Mouse (Mus musculus) CH12.LX (cell line): ENCODE data around the gene Ears2. TPM values are rescaled to one million over a fixed set of nuclear protein-coding genes. Genes with fewer than 3 reads are reported as not detected.

Experiments used
- DNase-seq: peaks from one replicate; pipeline ENCODE4 v3.0.0-alpha.2; 2013; ENCODE audit errors: extremely low read depth
- H3K27ac ChIP-seq: 2 replicates; pipeline ENCODE4 v1.5.1; 2012; ENCODE audit warnings: low read depth, mild to moderate bottlenecking, control low read depth, moderate library complexity; ENCODE audit not compliant: insufficient read depth
- H3K27me3 ChIP-seq: replicated peaks from 2 replicates; pipeline ENCODE3; 2012; ENCODE audit warnings: inconsistent platforms
- H3K36me3 ChIP-seq, 2 experiments: replicated peaks in 1 of 2; 2 replicates each; pipeline versions ENCODE3 to v1.6.1; 2012; ENCODE audit warnings: inconsistent platforms in 1 of 2, low read length in 1 of 2, mild to moderate bottlenecking in 1 of 2, mixed read lengths in 1 of 2, moderate library complexity in 1 of 2; ENCODE audit not compliant: control insufficient read depth in 1 of 2, insufficient read depth in 1 of 2
- H3K4me1 ChIP-seq, 2 experiments: 2 replicates each; pipeline ENCODE4 v1.6.1; 2012; ENCODE audit warnings: inconsistent platforms in 1 of 2, moderate library complexity in 1 of 2; ENCODE audit not compliant: insufficient read depth in 2 of 2, control insufficient read depth in 1 of 2
- H3K4me2 ChIP-seq: 2 replicates; pipeline ENCODE4 v1.6.1; 2012; ENCODE audit warnings: low read depth, mild to moderate bottlenecking, control low read depth; ENCODE audit not compliant: poor library complexity, insufficient read depth, severe bottlenecking
- H3K4me3 ChIP-seq, 3 experiments: fragments of 150-350 bp in 1 of 3; sonication (generic) in 1 of 3; replicated peaks in 1 of 3; 2 replicates each; pipeline versions ENCODE3 to v1.5.1; 2011 to 2012; ENCODE audit warnings: low read depth in 2 of 3, low read length in 2 of 3, mild to moderate bottlenecking in 2 of 3, moderate library complexity in 2 of 3, control low read depth in 1 of 3, improper control_type of control experiment in 1 of 3, inconsistent platforms in 1 of 3, mixed read lengths in 1 of 3; ENCODE audit not compliant: poor library complexity in 1 of 3
- H3K79me2 ChIP-seq: replicated peaks from 2 replicates; pipeline ENCODE4 v1.6.1; 2012; ENCODE audit warnings: mild to moderate bottlenecking, moderate library complexity; ENCODE audit not compliant: control insufficient read depth, poor library complexity, insufficient read depth, severe bottlenecking; ENCODE audit errors: extremely low read depth
- H3K9ac ChIP-seq: 2 replicates; pipeline ENCODE4 v1.6.1; 2012; ENCODE audit warnings: low read depth, mild to moderate bottlenecking, control low read depth, moderate library complexity; ENCODE audit not compliant: insufficient read depth
- H3K9me3 ChIP-seq: replicated peaks from 2 replicates; pipeline ENCODE3; 2012; ENCODE audit warnings: low read length, inconsistent platforms, mixed read lengths
- CTCF ChIP-seq, 2 experiments: IDR thresholded peaks in 1 of 2; conservative IDR thresholded peaks in 1 of 2; 2 replicates each; pipeline ENCODE4 v1.5.1; 2011 to 2012; ENCODE audit warnings: low read depth in 2 of 2, low read length in 2 of 2, improper control_type of control experiment in 1 of 2, inconsistent platforms in 1 of 2, mild to moderate bottlenecking in 1 of 2, moderate library complexity in 1 of 2
- E2F4 ChIP-seq: IDR thresholded peaks from 2 replicates; pipeline ENCODE4 v1.6.1; 2011; ENCODE audit warnings: low read depth, low read length, improper control_type of control experiment; ENCODE audit not compliant: insufficient replicate concordance
- ELF1 ChIP-seq: IDR thresholded peaks from 2 replicates; pipeline ENCODE4 v1.6.1; 2014; ENCODE audit warnings: low read depth, mild to moderate bottlenecking, inconsistent platforms, low read length, improper control_type of control experiment
- HCFC1 ChIP-seq: IDR thresholded peaks from 2 replicates; pipeline ENCODE4 v1.6.1; 2012; ENCODE audit warnings: low read depth, mild to moderate bottlenecking, inconsistent platforms, low read length, improper control_type of control experiment
- JUN ChIP-seq: IDR thresholded peaks from 2 replicates; pipeline ENCODE4 v1.6.1; 2011; ENCODE audit warnings: low read depth, mild to moderate bottlenecking, low read length, improper control_type of control experiment, moderate library complexity; ENCODE audit not compliant: insufficient read depth
- KAT2A ChIP-seq: IDR thresholded peaks from 2 replicates; pipeline ENCODE4 v1.6.1; 2012; ENCODE audit warnings: low read length, improper control_type of control experiment, inconsistent platforms; ENCODE audit not compliant: insufficient replicate concordance
- MAFK ChIP-seq: IDR thresholded peaks from 2 replicates; pipeline ENCODE4 v1.6.1; 2011; ENCODE audit warnings: low read length, improper control_type of control experiment; ENCODE audit not compliant: insufficient replicate concordance
- MAX ChIP-seq: IDR thresholded peaks from 2 replicates; pipeline ENCODE4 v1.6.1; 2011; ENCODE audit warnings: low read length, improper control_type of control experiment
- MAZ ChIP-seq: IDR thresholded peaks from 2 replicates; pipeline ENCODE4 v1.6.1; 2012; ENCODE audit warnings: low read depth, mild to moderate bottlenecking, inconsistent platforms, low read length, improper control_type of control experiment, moderate library complexity
- MEF2A ChIP-seq: IDR thresholded peaks from 2 replicates; pipeline ENCODE4 v1.6.1; 2014; ENCODE audit warnings: low read depth, mild to moderate bottlenecking, inconsistent platforms, low read length, improper control_type of control experiment, borderline replicate concordance
- MXI1 ChIP-seq: IDR thresholded peaks from 2 replicates; pipeline ENCODE4 v1.6.1; 2011; ENCODE audit warnings: mild to moderate bottlenecking, low read depth, low read length, improper control_type of control experiment
- PAX5 ChIP-seq: IDR thresholded peaks from 2 replicates; pipeline ENCODE4 v1.6.1; 2012; ENCODE audit warnings: low read length, inconsistent platforms, mixed read lengths
- POLR2AphosphoS2 ChIP-seq: IDR thresholded peaks from 2 replicates; pipeline ENCODE4 v1.6.1; 2011; ENCODE audit warnings: low read depth, low read length, improper control_type of control experiment
- RCOR1 ChIP-seq: conservative IDR thresholded peaks from 2 replicates; pipeline ENCODE4 v1.6.1; 2012; ENCODE audit warnings: low read depth, mild to moderate bottlenecking, inconsistent platforms, low read length, improper control_type of control experiment
- USF2 ChIP-seq: conservative IDR thresholded peaks from 2 replicates; pipeline ENCODE4 v1.6.1; 2011; ENCODE audit warnings: low read depth, low read length, improper control_type of control experiment
- ZKSCAN1 ChIP-seq: IDR thresholded peaks from 2 replicates; pipeline ENCODE4 v1.6.1; 2012; ENCODE audit warnings: low read depth, inconsistent platforms, low read length, improper control_type of control experiment, borderline replicate concordance
- ZMIZ1 ChIP-seq: IDR thresholded peaks from 2 replicates; pipeline ENCODE4 v1.6.1; 2012; ENCODE audit warnings: low read depth, mild to moderate bottlenecking, inconsistent platforms, low read length, improper control_type of control experiment
- ZNF384 ChIP-seq: IDR thresholded peaks from 2 replicates; pipeline ENCODE4 v1.6.1; 2012; ENCODE audit warnings: low read depth, low read length, improper control_type of control experiment, inconsistent platforms
- dilution Hi-C: fragments of 300-500 bp; cut with MboI; formaldehyde crosslinking; loops from 2 replicates; pipeline ENCODE4 v1.14.3; 2020; ENCODE audit warnings: low sequenced_read_pairs; ENCODE audit not compliant: extremely low pct_unique_long_range_greater_than_20kb, extremely low pct_ligation_motif_present
- in situ Hi-C: fragments of 300-500 bp; cut with MboI; formaldehyde crosslinking; loops from 3 replicates; pipeline ENCODE4 v1.14.3; 2019; ENCODE audit warnings: low sequenced_read_pairs, low pct_ligation_motif_present, low pct_unique_long_range_greater_than_20kb, mixed read lengths
- polyA plus RNA-seq: library from polyadenylated mRNA; unstranded; fragments of >175 nt; gene quantifications from 2 replicates; pipeline ENCODE4 v1.2.1, GENCODE M21; 2012; ENCODE audit warnings: low read depth; ENCODE audit not compliant: insufficient read length
- total RNA-seq, 2 experiments: library from RNA; depleted of rRNA; stranded (reverse); fragments of 300-350 nt in 1 of 2; fragments of >200 nt in 1 of 2; gene quantifications; 2 replicates each; pipeline ENCODE4 v1.2.3; 2012 to 2014

The Ears2 gene
- total and polyA plus RNA-seq, 3 experiments = 11.7 to 14.3 (median 13.2) TPM

GRCm38 (mm10) chr7:122048191-122048590 lies 18.9 kb downstream of the Ears2 start:
- no peaks in the 10 kb centered on the region for H3K27me3 ChIP-seq
- no peaks in the 10 kb centered on the region for H3K79me2 ChIP-seq
- H3K4me1 ChIP-seq = no peaks in the 10 kb centered on the region
- dilution Hi-C loops (no loop called here), in situ Hi-C loops (no loop called here)
- TF ChIP-seq MEF2A (no peak), ZKSCAN1 (no peak)
- H3K36me3 ChIP-seq = peaks cover 40 to 68% of the 10 kb centered on the region in 2 experiments
- no peak overlapping the region for H3K27ac ChIP-seq
- no peak for DNase-seq
- H3K9ac ChIP-seq = no peak overlapping the region
- no peak overlapping the region for H3K4me2 ChIP-seq
- H3K9me3 ChIP-seq = no peaks in the 10 kb centered on the region
- no peak overlapping the region for H3K4me3 ChIP-seq

GRCm38 (mm10) chr7:122046813-122047212 lies 20.2 kb downstream of the Ears2 start:
- no peaks in the 10 kb centered on the region for H3K79me2 ChIP-seq
- H3K4me3 ChIP-seq = no peak overlapping the region
- H3K27me3 ChIP-seq = no peaks in the 10 kb centered on the region
- no peaks in the 10 kb centered on the region for H3K4me1 ChIP-seq
- H3K9ac ChIP-seq = no peak overlapping the region
- no peak overlapping the region for H3K27ac ChIP-seq
- H3K9me3 ChIP-seq = no peaks in the 10 kb centered on the region
- DNase-seq = no peak
- no peak overlapping the region for H3K4me2 ChIP-seq
- in situ Hi-C loops (no loop called here), dilution Hi-C loops (no loop called here)
- TF ChIP-seq E2F4 (no peak), CTCF (conservative IDR thresholded peaks at IDR 0.05 in 1 of 2, IDR thresholded peaks at IDR 0.05 in 1 of 2; ENCODE audit: low read depth in 2 of 2, low read length in 2 of 2) (no peak), KAT2A (no peak), RCOR1 (no peak), ELF1 (no peak), JUN (no peak), ZNF384 (no peak), PAX5 (no peak), USF2 (no peak)
- H3K36me3 ChIP-seq = peaks cover 37 to 74% of the 10 kb centered on the region in 2 experiments

GRCm38 (mm10) chr7:122045711-122046110 lies 21.4 kb downstream of the Ears2 start:
- Histone ChIP-seq H3K79me2 (no peaks in the 10 kb centered on the region), H3K4me3 (no peak overlapping the region), H3K4me2 (no peak overlapping the region), H3K9me3 (no peaks in the 10 kb centered on the region), H3K4me1 (no peaks in the 10 kb centered on the region), H3K9ac (no peak overlapping the region), H3K36me3 (peaks cover 36 to 76% of the 10 kb centered on the region in 2 experiments), H3K27ac (no peak overlapping the region), H3K27me3 (no peaks in the 10 kb centered on the region)
- TF ChIP-seq ZNF384 = no peak
- TF ChIP-seq MAX = no peak
- no peak for TF ChIP-seq MAFK
- no peak for TF ChIP-seq USF2
- no peak for TF ChIP-seq E2F4
- TF ChIP-seq CTCF (conservative IDR thresholded peaks at IDR 0.05 in 1 of 2, IDR thresholded peaks at IDR 0.05 in 1 of 2; ENCODE audit: low read depth in 2 of 2, low read length in 2 of 2) = no peak
- TF ChIP-seq HCFC1 = no peak
- no peak for TF ChIP-seq MXI1
- no peak for TF ChIP-seq PAX5
- TF ChIP-seq ZMIZ1 = no peak
- no peak for TF ChIP-seq MAZ
- no peak for TF ChIP-seq POLR2AphosphoS2
- no peak for TF ChIP-seq MEF2A
- dilution Hi-C loops (no loop called here), in situ Hi-C loops (no loop called here)
- DNase-seq = no peak
